Mouse (Mus musculus): ENCODE results near the gene Fbll1. TPM values are rescaled to one million over a fixed set of nuclear protein-coding genes. Genes with fewer than 3 reads are reported as not detected.

Gene Fbll1
- polyA plus RNA-seq (2012; ENCODE audit: low replicate concordance), result not detected in 2 replicates

DNA sequence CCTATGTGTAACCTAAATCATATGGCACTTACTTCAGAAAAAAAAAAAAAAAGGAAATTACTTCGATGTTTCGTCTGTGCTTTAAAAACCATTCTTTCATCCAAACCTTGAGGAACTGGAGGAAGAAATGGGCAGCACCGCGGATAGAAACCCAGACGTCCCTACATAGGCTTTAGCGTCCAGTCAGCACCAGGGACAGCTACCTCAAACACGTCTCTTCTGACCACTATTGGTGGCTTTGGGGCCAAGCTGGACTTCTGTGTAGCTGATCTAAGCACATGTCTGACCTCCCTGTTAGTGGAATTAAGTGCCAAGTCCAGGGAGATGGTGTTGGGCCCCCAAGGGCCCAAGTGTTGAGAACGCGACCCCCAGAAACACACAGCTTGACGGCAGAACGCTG is at the start of gene Fbll1:
TSS of gene Fbll1 (minus strand) at position 11 of the 400 bp plus-strand sequence.

DNA sequence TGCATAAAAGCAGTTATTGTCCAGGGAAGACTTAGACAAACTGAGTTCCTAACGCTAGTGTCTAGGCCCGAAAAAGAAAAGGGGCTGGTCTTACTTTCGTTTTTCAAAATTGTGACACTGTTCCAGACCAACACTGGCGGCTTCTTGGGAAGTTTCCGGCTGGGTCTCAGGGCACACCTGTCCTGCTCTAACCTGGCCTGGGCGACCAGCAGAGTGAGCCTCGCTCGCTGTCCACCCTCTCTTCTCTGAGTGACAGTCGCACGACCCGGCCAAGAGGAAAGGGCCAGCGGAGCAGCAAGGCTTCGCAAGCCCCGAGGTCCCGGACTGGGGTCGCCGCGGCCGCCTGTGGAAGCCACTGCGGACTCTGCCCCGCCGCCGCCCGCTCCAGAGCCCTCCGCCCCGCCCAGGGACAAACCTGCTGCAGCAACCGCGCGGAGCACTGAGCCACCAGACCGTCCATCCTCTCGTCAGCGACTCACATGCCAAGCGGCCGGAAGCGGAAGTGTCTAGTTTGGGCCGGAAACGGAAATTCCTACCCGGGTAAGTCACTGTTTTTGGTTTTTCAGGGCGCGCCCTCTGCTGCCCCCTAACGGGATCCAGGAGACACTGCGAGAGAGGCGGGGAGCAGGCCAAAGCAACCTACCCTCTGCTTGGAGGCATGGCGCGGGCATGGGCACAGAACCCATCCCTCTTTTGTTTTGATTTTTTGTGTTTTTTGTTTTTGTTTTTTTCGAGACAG is 35.5 kb upstream of the Fbll1 start, which contains the start of gene Rars:
TSS of gene Rars (minus strand) at position 485 of the 739 bp plus-strand sequence.

DNA sequence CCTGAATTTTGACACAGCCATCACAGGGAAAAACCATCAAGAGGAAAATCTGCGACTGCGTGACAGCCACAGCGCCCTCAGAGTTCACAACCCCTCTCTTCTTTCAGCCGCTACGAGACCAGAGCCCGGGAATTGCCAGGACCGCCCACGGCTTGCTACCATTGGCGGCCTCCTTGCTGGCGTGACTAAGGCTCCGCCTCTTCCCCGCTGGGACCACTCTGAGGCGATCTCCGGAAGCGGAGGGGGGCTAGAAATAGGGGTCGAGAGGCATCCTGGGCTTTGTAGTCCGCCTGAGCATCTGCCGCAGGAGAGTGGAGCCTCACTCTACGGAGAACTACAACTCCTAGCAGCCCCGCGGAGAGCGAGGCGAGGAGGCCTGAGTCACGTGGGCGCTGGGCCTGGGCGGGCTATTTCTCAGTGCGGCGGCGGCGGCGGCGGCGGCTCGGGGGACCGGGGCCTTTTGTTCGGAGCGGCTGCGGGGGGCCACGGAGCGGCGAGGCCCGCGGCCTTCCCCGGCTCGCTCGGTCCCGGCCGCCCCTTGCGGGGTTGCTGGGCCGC is 29.4 kb downstream of the Fbll1 start, which contains the start of gene Pank3:
TSS of gene Pank3 (plus strand) at position 297 of the 558 bp plus-strand sequence.

Other genes with a start within 250 kb of the Fbll1 start
- gene Pank3, start 29.4 kb downstream of the Fbll1 start, polyA plus RNA-seq (2012; ENCODE audit: low replicate concordance), result 3.3 and 4.6 TPM in 2 replicates
- gene Rars, start 35.6 kb upstream of the Fbll1 start, polyA plus RNA-seq (2012; ENCODE audit: low replicate concordance), result 1.5 and 4.2 TPM in 2 replicates
- gene Wwc1, start 181.6 kb upstream of the Fbll1 start, polyA plus RNA-seq (2012; ENCODE audit: low replicate concordance), result 0.07 and 0.90 TPM in 2 replicates

All from hematopoietic multipotent progenitor cell, adult 10-12 weeks (in vitro differentiated cells).